Mouse (Mus musculus) megakaryocyte, embryonic 14.5 days (primary cell): Measurements from ENCODE around the gene Parm1.

Source experiments
- FLI1 ChIP-seq: IDR thresholded peaks from 2 replicates; pipeline ENCODE4 v1.6.1; 2012; ENCODE audit warnings: low read length, inconsistent platforms, mixed read lengths
- GATA1 ChIP-seq: IDR thresholded peaks from 3 replicates; pipeline ENCODE4 v1.6.1; 2012; ENCODE audit warnings: mixed read lengths, low read length, inconsistent platforms, borderline replicate concordance

GRCm38 (mm10) chr5:91597216-91597615, 79.8 kb downstream of the Parm1 start:
- TF ChIP-seq GATA1 (no peak), FLI1 (no peak)
